Mouse (Mus musculus): ENCODE data around the gene Rnf168. TPM values are rescaled to one million over a fixed set of nuclear protein-coding genes. Genes with fewer than 3 reads are reported as not detected.

Rnf168 gene
- polyA plus RNA-seq, 1 experiment from 2014 or later: 37.2 TPM

GRCm38 (mm10) chr16:32330876-32331670 lies 53.8 kb downstream of the Rnf168 start:
- Histone ChIP-seq H3K27me3 (no peaks in the 10 kb centered on the region), H3K4me2 (replicated peaks) (peak overlapping the region; percentile 55), H3K27ac (0 out of 2 replicates have a peak overlapping the region, but pooled peaks have one; percentile 22), H3K4me3 (peak overlapping the region; percentile 99), H3K36me3 (no peaks in the 10 kb centered on the region), H3K9me3 (no peaks in the 10 kb centered on the region), H3K9ac (peak overlapping the region; percentile 99), H3K4me1 (0 out of 2 replicates have a peak, but pooled peaks cover 12% of the 10 kb centered on the region)
- no peak for ATAC-seq (ENCODE audit: low FRiP score, low read depth)
- WGBS: 54% methylated on average over 9 of the region's 9 CpGs

- Histone ChIP-seq H3K4me1 (0 out of 2 replicates have a peak, but pooled peaks cover 19% of the 10 kb centered on the region), H3K4me2 (replicated peaks) (peak within 1 kb of the TSS; percentile 61), H3K27ac (peak within 1 kb of the TSS; percentile 97), H3K9me3 (no peaks in the 10 kb centered on the region), H3K27me3 (no peaks in the 10 kb centered on the region), H3K4me3 (peak within 1 kb of the TSS; percentile 99), H3K9ac (peak within 1 kb of the TSS; percentile 99), H3K36me3 (no peaks in the 10 kb centered on the region)
- ATAC-seq (ENCODE audit: low FRiP score, low read depth): peak; percentile 95
- under 1% methylated on average over 52 of the region's 52 CpGs for WGBS
Measured at GRCm38 (mm10) chr16:32332040-32332555, 54.8 kb downstream of the Rnf168 start, which contains the start of gene Ubxn7. Gene Ubxn7, plus strand, starts transcription at chr16:32332257.

- ATAC-seq (ENCODE audit: low FRiP score, low read depth): peak; percentile 41
- peak overlapping the region; percentile 99 for H3K9ac ChIP-seq
- no peaks in the 10 kb centered on the region for H3K36me3 ChIP-seq
- H3K27me3 ChIP-seq: no peaks in the 10 kb centered on the region
- H3K4me2 ChIP-seq (replicated peaks): peak overlapping the region; percentile 61
- under 1% methylated on average over 54 of the region's 54 CpGs for WGBS
- peak overlapping the region; percentile 99 for H3K4me3 ChIP-seq
- 0 out of 2 replicates have a peak, but pooled peaks cover 19% of the 10 kb centered on the region for H3K4me1 ChIP-seq
- no peaks in the 10 kb centered on the region for H3K9me3 ChIP-seq
- peak overlapping the region; percentile 97 for H3K27ac ChIP-seq
Measured at GRCm38 (mm10) chr16:32332556-32333511, 55.6 kb downstream of the Rnf168 start.

GRCm38 (mm10) chr16:32335146-32335545 lies 57.9 kb downstream of the Rnf168 start:
- no peaks in the 10 kb centered on the region for H3K27me3 ChIP-seq
- H3K4me2 ChIP-seq (replicated peaks): no peak overlapping the region
- no peak overlapping the region for H3K9ac ChIP-seq
- WGBS: 92% methylated on average over 5 of the region's 5 CpGs
- H3K27ac ChIP-seq: no peak overlapping the region
- 0 out of 2 replicates have a peak, but pooled peaks cover 19% of the 10 kb centered on the region for H3K4me1 ChIP-seq
- no peak for ATAC-seq (ENCODE audit: low FRiP score, low read depth)
- H3K36me3 ChIP-seq: no peaks in the 10 kb centered on the region
- H3K4me3 ChIP-seq: no peak overlapping the region
- H3K9me3 ChIP-seq: no peaks in the 10 kb centered on the region

- H3K9me3 ChIP-seq: no peaks in the 10 kb centered on the region
- H3K27ac ChIP-seq: no peak overlapping the region
- WGBS: 73% methylated on average over 7 of the region's 7 CpGs
Measured at GRCm38 (mm10) chr16:32336026-32336780, 58.9 kb downstream of the Rnf168 start.

GRCm38 (mm10) chr16:32337001-32337400 lies 59.7 kb downstream of the Rnf168 start:
- H3K9me3 ChIP-seq: no peaks in the 10 kb centered on the region
- H3K27ac ChIP-seq: no peak overlapping the region
- ATAC-seq (ENCODE audit: low FRiP score, low read depth): no peak
- no peaks in the 10 kb centered on the region for H3K36me3 ChIP-seq
- no peak overlapping the region for H3K9ac ChIP-seq
- H3K4me2 ChIP-seq (replicated peaks): no peak overlapping the region
- 0 out of 2 replicates have a peak, but pooled peaks cover 15% of the 10 kb centered on the region for H3K4me1 ChIP-seq
- H3K27me3 ChIP-seq: no peaks in the 10 kb centered on the region
- H3K4me3 ChIP-seq: no peak overlapping the region

More at GRCm38 (mm10) chr16:32336026-32336780, 58.9 kb downstream of the Rnf168 start:
- no peaks in the 10 kb centered on the region for H3K27me3 ChIP-seq
- 0 out of 2 replicates have a peak, but pooled peaks cover 15% of the 10 kb centered on the region for H3K4me1 ChIP-seq
- no peak overlapping the region for H3K9ac ChIP-seq
- no peak for ATAC-seq (ENCODE audit: low FRiP score, low read depth)
- no peak overlapping the region for H3K4me2 ChIP-seq (replicated peaks)
- H3K36me3 ChIP-seq: no peaks in the 10 kb centered on the region
- no peak overlapping the region for H3K4me3 ChIP-seq

- Histone ChIP-seq H3K9me3 (no peaks in the 10 kb centered on the region), H3K27ac (no peak overlapping the region), H3K9ac (no peak overlapping the region), H3K4me2 (replicated peaks) (no peak overlapping the region), H3K4me1 (peaks cover 15% of the 10 kb centered on the region; the same call in 1 of the 2 replicates), H3K4me3 (no peak overlapping the region), H3K27me3 (no peaks in the 10 kb centered on the region), H3K36me3 (no peaks in the 10 kb centered on the region)
- WGBS: 90% methylated on average over 1 of the region's 1 CpGs
- ATAC-seq (ENCODE audit: low FRiP score, low read depth): no peak
Measured at GRCm38 (mm10) chr16:32340451-32340850, 63.2 kb downstream of the Rnf168 start.

GRCm38 (mm10) chr16:32345521-32345920 lies 68.3 kb downstream of the Rnf168 start:
- Histone ChIP-seq H3K4me2 (replicated peaks) (no peak overlapping the region), H3K4me1 (peaks cover 4% of the 10 kb centered on the region; the same call in 1 of the 2 replicates), H3K4me3 (no peak overlapping the region), H3K27ac (no peak overlapping the region), H3K27me3 (no peaks in the 10 kb centered on the region), H3K36me3 (no peaks in the 10 kb centered on the region), H3K9ac (no peak overlapping the region), H3K9me3 (no peaks in the 10 kb centered on the region)
- no peak for ATAC-seq (ENCODE audit: low FRiP score, low read depth)

- Histone ChIP-seq H3K4me3 (no peak overlapping the region), H3K9ac (no peak overlapping the region)
- WGBS: 83% methylated on average over 3 of the region's 3 CpGs
Measured at GRCm38 (mm10) chr16:32350776-32351175, 73.5 kb downstream of the Rnf168 start.

More at GRCm38 (mm10) chr16:32350776-32351175, 73.5 kb downstream of the Rnf168 start:
- Histone ChIP-seq H3K27me3 (no peaks in the 10 kb centered on the region), H3K4me2 (replicated peaks) (no peak overlapping the region), H3K36me3 (peaks cover 31% of the 10 kb centered on the region), H3K9me3 (no peaks in the 10 kb centered on the region), H3K27ac (no peak overlapping the region), H3K4me1 (no peaks in the 10 kb centered on the region)
- ATAC-seq (ENCODE audit: low FRiP score, low read depth): no peak
